Mouse (Mus musculus) erythroblast, embryonic 14.5 days (primary cell): ENCODE measurements around the gene Rab2b.

Experiments used
- GATA1 ChIP-seq: IDR thresholded peaks from 2 replicates; pipeline ENCODE4 v1.6.1; 2012; ENCODE audit warnings: low read length, inconsistent platforms, mixed read lengths
- TAL1 ChIP-seq: IDR thresholded peaks from 3 replicates; pipeline ENCODE4 v1.6.1; 2012; ENCODE audit warnings: low read length, inconsistent platforms, mixed read lengths

- TF ChIP-seq GATA1 (no peak), TAL1 (no peak)
Measured at GRCm38 (mm10) chr14:52272781-52273180, 6.6 kb downstream of the Rab2b start.
